Mouse (Mus musculus) forebrain, embryonic 14.5 days (tissue): Measurements from ENCODE around the gene Ttk. TPM values are rescaled to one million over a fixed set of nuclear protein-coding genes. Genes with fewer than 3 reads are reported as not detected.
A peak's percentile ranks its signal among the peaks of the same experiment; 100 is the strongest.

Experiments
- ATAC-seq: fragments of 200-750 bp; cut with Nextera tagmentation; 2 replicates; pipeline ENCODE4 v1.8.0; 2017; ENCODE audit warnings: mild to moderate bottlenecking, moderate library complexity
- DNase-seq: peaks from one replicate; pipeline ENCODE4 v3.0.0-alpha.2; 2015; ENCODE audit warnings: low spot score
- H3K27ac ChIP-seq: fragments of 300-500 bp; sonication (generic); 2 replicates; pipeline ENCODE4 v1.5.1; 2014; ENCODE audit warnings: low read depth, mild to moderate bottlenecking, control low read depth, low read length, moderate library complexity
- H3K27me3 ChIP-seq: fragments of 300-500 bp; sonication (generic); replicated peaks from 2 replicates; pipeline ENCODE4 v1.6.1; 2014; ENCODE audit warnings: low read length, control low read depth, mixed read lengths; ENCODE audit not compliant: control insufficient read depth, insufficient read depth
- H3K36me3 ChIP-seq: fragments of 300-500 bp; sonication (generic); 2 replicates; pipeline ENCODE4 v1.6.1; 2014; ENCODE audit warnings: low read length, control low read depth; ENCODE audit not compliant: control insufficient read depth, insufficient read depth
- H3K4me1 ChIP-seq: fragments of 300-500 bp; sonication (generic); 2 replicates; pipeline ENCODE4 v1.6.1; 2014; ENCODE audit warnings: antibody characterized with exemption, low read length, control low read depth; ENCODE audit not compliant: control insufficient read depth, insufficient read depth
- H3K4me2 ChIP-seq: fragments of 300-500 bp; sonication (generic); 2 replicates; pipeline ENCODE4 v1.6.1; 2014; ENCODE audit warnings: mild to moderate bottlenecking, control low read depth, low read length
- H3K4me3 ChIP-seq: fragments of 300-500 bp; sonication (generic); 2 replicates; pipeline ENCODE4 v1.5.1; 2014; ENCODE audit warnings: low read depth, low read length, control low read depth
- H3K9ac ChIP-seq: fragments of 300-500 bp; sonication (generic); 2 replicates; pipeline ENCODE4 v1.6.1; 2014; ENCODE audit warnings: mild to moderate bottlenecking, low read length, control low read depth, moderate library complexity
- H3K9me3 ChIP-seq: fragments of 300-500 bp; sonication (generic); replicated peaks from 2 replicates; pipeline ENCODE4 v1.6.1; 2016; ENCODE audit warnings: low read length, control low read depth, mixed read lengths; ENCODE audit not compliant: control insufficient read depth
- WGBS: fragments of 180-500 bp; shearing (Covaris S2); extraction: QIAGEN DNeasy Blood & Tissue Kit; methylation state at CpG from one replicate; pipeline ENCODE4 v1.1.7; 2014; 5-methylcytosine and 5-hydroxymethylcytosine counted together
- polyA plus RNA-seq: library from polyadenylated mRNA; unstranded; fragments of >200 nt; fragmentation: Nextera tagmentation; extraction: Ambion mirVana; gene quantifications from 2 replicates; pipeline ENCODE4 v1.2.1, GENCODE M21; 2014

Ttk gene
- polyA plus RNA-seq: 16.3 and 16.7 TPM in 2 replicates

- DNase-seq (peak; percentile 96), ATAC-seq (peak; percentile 99)
- H3K27me3 ChIP-seq: no peaks in the 10 kb centered on the region
- peaks cover 5% of the 10 kb centered on the region; the same call in 1 of the 2 replicates for H3K4me1 ChIP-seq
- WGBS: under 1% methylated on average over 38 of the region's 38 CpGs
- no peaks in the 10 kb centered on the region for H3K36me3 ChIP-seq
- peak within 1 kb of the TSS; percentile 70 for H3K4me3 ChIP-seq
- H3K9me3 ChIP-seq: no peaks in the 10 kb centered on the region
- peak within 1 kb of the TSS; percentile 96 for H3K27ac ChIP-seq
- peak within 1 kb of the TSS; percentile 87 for H3K9ac ChIP-seq
- H3K4me2 ChIP-seq: peak within 1 kb of the TSS; percentile 76
Measured at GRCm38 (mm10) chr9:83833811-83834747, at the start of gene Ttk. TSS of gene Ttk (plus strand) at chr9:83834689.

DNA sequence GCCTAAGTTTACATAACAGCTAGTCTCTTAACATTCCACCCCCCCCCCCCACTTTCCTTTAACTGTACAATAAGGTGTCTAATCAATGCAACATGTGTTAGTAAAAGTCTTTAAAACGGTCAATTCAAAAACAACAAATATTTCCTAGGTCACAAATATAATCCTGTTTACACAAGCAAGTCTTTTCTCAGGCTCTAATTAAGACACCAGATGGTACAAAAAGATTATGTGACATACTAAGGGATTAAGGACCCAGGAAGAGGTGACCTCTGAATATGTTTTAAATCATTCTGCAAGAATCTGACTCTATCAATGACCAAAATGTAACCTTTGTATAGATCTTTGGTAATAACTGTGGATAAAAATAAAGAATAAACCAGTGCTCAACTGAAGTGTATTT, 49.0 kb upstream of the Ttk start:
- Histone ChIP-seq H3K9me3 (no peaks in the 10 kb centered on the region), H3K27ac (no peak overlapping the region), H3K4me1 (no peaks in the 10 kb centered on the region), H3K27me3 (no peaks in the 10 kb centered on the region), H3K4me3 (no peak overlapping the region), H3K4me2 (no peak overlapping the region), H3K36me3 (peaks cover 42% of the 10 kb centered on the region), H3K9ac (no peak overlapping the region)
- ATAC-seq: no peak
- 77% methylated on average over 1 of the region's 1 CpGs for WGBS
- no peak for DNase-seq

DNA sequence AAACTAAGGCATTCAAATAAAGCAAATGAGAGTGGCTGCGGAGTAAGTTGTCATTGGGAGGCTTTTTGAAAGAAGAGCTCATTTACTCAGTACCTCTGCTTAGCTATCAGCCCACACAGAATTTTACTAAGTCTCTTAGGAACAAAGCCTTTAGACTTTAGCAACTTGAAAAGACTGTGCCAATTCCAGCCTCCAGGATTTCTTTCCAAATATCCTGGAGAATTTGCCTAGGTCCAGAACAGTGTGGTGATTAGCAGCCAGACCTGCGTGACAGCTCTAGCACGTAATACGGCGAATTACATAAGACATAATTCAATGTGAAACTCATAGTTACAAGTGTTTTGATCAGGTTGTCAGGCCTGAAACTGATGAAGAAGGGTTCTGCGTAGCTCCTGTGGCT, 45.2 kb upstream of the Ttk start:
- H3K27ac ChIP-seq: no peak overlapping the region
- H3K4me1 ChIP-seq: no peaks in the 10 kb centered on the region
- 92% methylated on average over 6 of the region's 6 CpGs for WGBS
- no peak overlapping the region for H3K4me3 ChIP-seq
- no peak for DNase-seq
- H3K9me3 ChIP-seq: no peaks in the 10 kb centered on the region
- H3K27me3 ChIP-seq: no peaks in the 10 kb centered on the region
- no peak overlapping the region for H3K9ac ChIP-seq
- peaks cover 22% of the 10 kb centered on the region for H3K36me3 ChIP-seq
- H3K4me2 ChIP-seq: no peak overlapping the region
- ATAC-seq: no peak

- Histone ChIP-seq H3K4me1 (no peaks in the 10 kb centered on the region), H3K9me3 (no peaks in the 10 kb centered on the region), H3K4me3 (no peak overlapping the region), H3K27ac (no peak overlapping the region), H3K27me3 (no peaks in the 10 kb centered on the region), H3K4me2 (no peak overlapping the region), H3K9ac (no peak overlapping the region), H3K36me3 (no peaks in the 10 kb centered on the region)
- DNase-seq: no peak
- 87% methylated on average over 7 of the region's 7 CpGs for WGBS
- ATAC-seq: no peak
Measured at GRCm38 (mm10) chr9:83796875-83797274, 37.6 kb upstream of the Ttk start.

DNA sequence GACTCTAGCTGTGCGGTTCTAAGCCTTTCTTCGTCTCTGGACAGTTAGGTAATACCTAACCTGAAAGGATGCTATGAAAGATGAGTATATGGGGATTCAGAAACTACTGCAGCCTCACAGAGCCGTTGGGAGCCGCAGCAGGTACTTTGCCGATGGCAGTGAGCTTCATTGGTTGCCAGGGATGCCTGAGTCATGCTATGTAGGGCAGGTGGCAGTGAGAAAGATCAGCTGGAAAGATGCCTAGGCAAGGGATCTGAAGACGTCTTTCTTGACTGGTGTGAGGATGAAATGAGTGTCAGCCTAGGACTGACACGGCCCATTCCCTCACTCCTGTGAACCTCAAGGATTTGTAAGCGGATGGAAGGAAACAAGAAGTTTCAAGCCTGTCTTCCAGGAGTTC, 36.6 kb upstream of the Ttk start:
- no peak for ATAC-seq
- H3K36me3 ChIP-seq: no peaks in the 10 kb centered on the region
- no peaks in the 10 kb centered on the region for H3K9me3 ChIP-seq
- no peak overlapping the region for H3K9ac ChIP-seq
- H3K4me3 ChIP-seq: no peak overlapping the region
- H3K4me2 ChIP-seq: no peak overlapping the region
- H3K4me1 ChIP-seq: no peaks in the 10 kb centered on the region
- 83% methylated on average over 8 of the region's 8 CpGs for WGBS
- H3K27me3 ChIP-seq: no peaks in the 10 kb centered on the region
- DNase-seq: no peak
- no peak overlapping the region for H3K27ac ChIP-seq

GRCm38 (mm10) chr9:83804341-83804740, 30.1 kb upstream of the Ttk start:
- Histone ChIP-seq H3K27ac (no peak overlapping the region), H3K4me2 (peak overlapping the region; percentile 74), H3K36me3 (no peaks in the 10 kb centered on the region), H3K27me3 (no peaks in the 10 kb centered on the region), H3K9me3 (no peaks in the 10 kb centered on the region), H3K4me3 (peak overlapping the region; percentile 83), H3K9ac (peak overlapping the region; percentile 85), H3K4me1 (peaks cover 15% of the 10 kb centered on the region)
- 62% methylated on average over 13 of the region's 13 CpGs for WGBS
- ATAC-seq (no peak), DNase-seq (no peak)

DNA sequence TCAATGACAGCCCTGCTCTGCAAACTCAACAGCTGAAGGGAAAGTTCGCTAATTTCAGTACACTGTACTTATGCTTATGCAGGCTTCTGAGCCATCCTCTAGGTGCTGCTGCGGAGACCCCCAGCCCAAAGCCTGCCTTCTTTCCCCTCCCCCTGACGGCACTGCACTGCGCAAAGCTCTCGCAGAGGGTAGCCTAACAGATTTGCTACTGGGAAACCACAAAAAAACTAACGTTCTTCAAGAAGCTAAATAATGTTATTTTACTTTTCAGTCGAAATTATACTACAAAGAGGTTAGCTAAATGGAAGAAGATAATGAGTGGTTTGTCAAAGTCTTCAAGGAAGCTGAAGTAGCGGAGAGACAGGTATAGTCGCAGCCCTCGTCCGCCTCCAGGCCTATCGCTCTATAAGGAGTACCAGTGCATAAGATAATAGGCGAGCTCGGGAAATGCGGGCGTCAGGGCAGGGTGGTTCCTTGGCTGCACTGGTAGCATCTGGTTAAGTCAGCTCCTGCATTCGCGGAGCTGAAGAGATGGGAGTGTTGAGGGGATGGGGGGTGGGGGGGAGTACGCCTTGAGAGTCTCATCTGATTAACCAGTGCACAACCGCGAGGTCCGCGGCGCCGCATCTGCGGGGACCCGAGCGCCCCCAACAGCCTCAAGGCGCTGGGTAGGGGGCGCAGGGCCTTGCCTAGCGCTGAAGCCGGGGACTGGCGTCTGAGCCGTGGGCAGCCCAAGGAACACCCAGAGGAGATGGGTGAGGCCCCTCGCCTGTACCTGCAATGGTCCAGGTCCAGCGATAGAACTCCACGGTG, 29.1 kb upstream of the Ttk start:
- Histone ChIP-seq H3K4me3 (peak overlapping the region; percentile 83), H3K27me3 (no peaks in the 10 kb centered on the region), H3K4me1 (peaks cover 15% of the 10 kb centered on the region), H3K4me2 (peak overlapping the region; percentile 74), H3K9me3 (no peaks in the 10 kb centered on the region), H3K36me3 (no peaks in the 10 kb centered on the region), H3K9ac (peak overlapping the region; percentile 85), H3K27ac (peak overlapping the region; percentile 93)
- peak; percentile 87 for DNase-seq
- WGBS: under 1% methylated on average over 37 of the region's 37 CpGs
- peak; percentile 84 for ATAC-seq

DNA sequence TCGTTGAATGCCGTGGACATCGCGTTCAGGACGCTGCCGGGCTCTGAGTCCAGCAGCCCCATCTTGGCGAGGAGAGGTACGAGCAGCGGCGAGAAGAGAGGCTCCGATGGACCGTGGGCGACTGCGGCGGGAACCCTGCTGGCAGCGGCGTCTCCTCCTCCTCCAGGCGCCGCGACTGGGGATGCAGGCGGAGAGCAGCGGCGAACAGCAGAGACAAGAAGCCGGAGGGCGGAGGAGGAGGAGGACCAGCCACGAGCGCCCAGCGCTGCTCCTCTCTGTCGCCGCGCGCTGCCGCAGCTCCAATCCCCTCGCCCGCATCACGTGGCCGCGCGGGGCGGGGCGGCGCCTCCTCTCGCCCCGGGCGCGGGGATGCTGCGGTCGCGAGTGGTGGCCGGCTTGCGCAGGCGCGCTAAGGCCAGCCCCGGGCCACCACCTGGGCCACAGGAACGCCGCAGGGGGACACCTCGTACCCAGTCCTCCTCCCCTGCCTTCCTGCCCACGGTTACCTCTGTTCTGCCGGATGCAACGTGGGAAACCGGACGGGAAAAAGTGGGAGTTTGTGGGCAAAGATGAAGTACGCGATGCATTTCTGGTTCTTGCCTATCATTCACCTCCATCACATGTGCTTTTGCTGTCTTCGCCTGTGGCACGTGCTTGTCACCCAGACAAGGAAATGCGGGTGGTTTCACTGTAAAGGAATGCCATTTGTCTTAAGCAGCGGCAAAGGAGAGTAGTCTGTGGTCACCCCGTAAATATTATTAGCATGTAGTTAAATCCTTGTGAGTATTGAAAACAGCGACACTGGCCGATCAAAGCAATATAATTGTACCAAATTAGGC, 28.3 kb upstream of the Ttk start, which contains the start of gene Elovl4:
Elovl4 (minus strand) TSS at position 301 of the 839 bp plus-strand sequence.
- H3K9ac ChIP-seq: peak within 1 kb of the TSS; percentile 85
- 1% methylated on average over 68 of the region's 71 CpGs for WGBS
- DNase-seq: peak; percentile 92

More for the DNA sequence above, 28.3 kb upstream of the Ttk start, which contains the start of gene Elovl4:
- H3K27me3 ChIP-seq: no peaks in the 10 kb centered on the region
- no peaks in the 10 kb centered on the region for H3K9me3 ChIP-seq
- ATAC-seq: peak; percentile 96
- H3K4me1 ChIP-seq: peaks cover 15% of the 10 kb centered on the region
- H3K4me2 ChIP-seq: peak within 1 kb of the TSS; percentile 74
- peak within 1 kb of the TSS; percentile 93 for H3K27ac ChIP-seq
- H3K4me3 ChIP-seq: peak within 1 kb of the TSS; percentile 83
- no peaks in the 10 kb centered on the region for H3K36me3 ChIP-seq
